Mouse (Mus musculus): Measurements from ENCODE around the gene AC134908.4. TPM values are rescaled to one million over a fixed set of nuclear protein-coding genes. Genes with fewer than 3 reads are reported as not detected.
A peak's percentile ranks its signal among the peaks of the same experiment; 100 is the strongest.
"Not testable (repeated sequence)": the region's sequence is repeated elsewhere in the genome, so short reads cannot be mapped to it uniquely, and the experiment has no call there.

Gene AC134908.4
- total RNA-seq, 2 experiments from 2014 or later, result not detected

- no peak for DNase-seq
These were observed 12.6 kb upstream of the AC134908.4 start for GRCm38 (mm10) chr17:25808028-25808427.

- not testable (repeated sequence) for DNase-seq
These were observed 12.0 kb upstream of the AC134908.4 start for GRCm38 (mm10) chr17:25807452-25807851.

DNA sequence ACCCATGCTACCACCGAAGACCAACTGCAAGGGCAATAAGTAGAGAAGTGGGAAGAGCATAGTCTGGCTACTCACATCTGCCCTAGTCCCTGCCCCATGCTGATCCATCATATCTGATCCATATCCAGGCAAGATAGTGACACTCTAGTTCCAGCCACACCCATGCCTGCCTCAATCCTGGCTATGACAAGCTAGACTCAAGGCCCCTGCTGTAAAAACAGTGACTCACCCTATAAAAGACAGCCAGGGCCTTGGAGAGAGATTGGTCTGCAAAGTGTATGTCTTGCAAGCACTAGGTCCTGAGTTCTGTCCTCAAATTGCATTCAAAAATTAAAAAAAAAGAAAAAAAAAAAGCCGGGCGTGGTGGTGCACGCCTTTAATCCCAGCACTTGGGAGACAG lies 11.0 kb upstream of the AC134908.4 start:
- no peak for DNase-seq

GRCm38 (mm10) chr17:25802825-25803517 lies 7.5 kb upstream of the AC134908.4 start:
- DNase-seq, result peak; percentile 55

- DNase-seq, result no peak
These were observed 5.6 kb upstream of the AC134908.4 start for GRCm38 (mm10) chr17:25801029-25801428.

GRCm38 (mm10) chr17:25796951-25797369 lies 1.5 kb upstream of the AC134908.4 start, which contains the start of gene Metrn:
Metrn (minus strand) TSS chr17:25797136.
- DNase-seq, result peak; percentile 89

DNA sequence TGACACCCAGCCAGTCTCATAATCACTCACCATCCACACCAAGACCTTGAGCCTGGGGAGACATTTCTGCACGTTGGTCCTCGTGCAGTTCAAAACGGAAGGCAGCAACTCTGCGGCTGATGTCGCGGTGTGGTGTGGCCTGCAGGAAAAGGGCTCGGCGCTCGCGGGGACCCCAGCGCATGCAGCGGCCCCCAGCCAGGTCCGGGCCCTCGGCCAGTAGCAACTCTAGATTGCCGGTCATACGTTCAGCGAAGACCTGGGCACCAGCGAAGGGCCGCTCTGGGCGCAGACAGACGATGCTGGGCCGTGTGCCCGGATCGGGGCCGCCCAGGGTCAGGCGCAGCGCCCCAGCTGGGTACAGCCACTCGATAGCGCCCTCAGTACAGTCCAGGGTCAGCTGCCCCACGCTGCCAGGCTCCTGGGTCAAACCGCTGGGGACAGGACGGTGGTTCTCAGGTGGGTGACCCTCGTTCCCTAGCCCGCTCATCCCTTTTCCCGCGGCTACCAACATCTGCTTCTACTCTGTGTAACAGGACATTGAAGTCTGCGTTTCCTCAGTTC lies 832 bp upstream of the AC134908.4 start:
- peak; percentile 76 for DNase-seq

GRCm38 (mm10) chr17:25794998-25795397 lies 461 bp downstream of the AC134908.4 start:
- no peak for DNase-seq

DNA sequence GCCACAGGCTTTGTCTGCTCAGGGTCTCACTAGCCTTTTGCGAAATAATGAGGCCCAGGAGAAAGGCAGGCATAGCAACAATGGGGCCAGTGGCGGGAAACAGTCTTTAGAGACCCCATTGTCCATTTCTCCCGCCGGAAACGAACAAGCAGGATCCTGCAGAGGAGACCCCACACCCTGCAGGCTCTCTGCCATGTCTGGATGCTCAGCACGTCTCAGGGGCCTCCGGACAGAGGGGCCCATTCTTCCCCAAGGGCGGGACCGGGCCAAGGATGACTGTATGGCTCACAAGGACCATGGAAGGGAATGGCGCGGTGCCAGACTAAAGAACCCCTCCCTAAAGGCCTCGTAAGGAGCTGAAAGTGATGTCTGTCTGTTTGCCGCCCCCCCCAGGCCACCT lies 1.3 kb downstream of the AC134908.4 start:
- no peak for DNase-seq

DNA sequence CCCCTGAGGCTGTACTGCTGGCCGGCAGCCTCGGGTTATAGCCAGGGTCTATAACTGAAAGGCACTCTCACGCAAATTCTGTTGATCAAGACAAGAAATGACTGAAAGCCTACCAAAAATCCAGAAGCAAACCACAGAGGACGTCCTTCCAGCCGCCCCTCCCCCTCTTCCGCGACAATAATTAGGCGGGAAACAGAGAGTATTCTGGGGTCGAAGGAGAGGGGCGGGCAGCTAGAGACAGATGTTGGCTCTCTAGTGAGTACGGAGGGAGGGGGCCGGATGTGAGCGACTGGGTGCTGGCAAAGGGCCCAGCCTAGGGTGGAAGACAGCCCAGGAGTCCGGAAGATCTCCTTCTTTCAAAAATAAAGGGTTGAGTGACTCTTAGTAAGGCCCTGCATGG lies 2.8 kb downstream of the AC134908.4 start, which contains the start of gene Fam173a:
Gene Fam173a (minus strand): TSS at position 287 of the 400 bp plus-strand sequence.
- peak; percentile 76 for DNase-seq

DNA sequence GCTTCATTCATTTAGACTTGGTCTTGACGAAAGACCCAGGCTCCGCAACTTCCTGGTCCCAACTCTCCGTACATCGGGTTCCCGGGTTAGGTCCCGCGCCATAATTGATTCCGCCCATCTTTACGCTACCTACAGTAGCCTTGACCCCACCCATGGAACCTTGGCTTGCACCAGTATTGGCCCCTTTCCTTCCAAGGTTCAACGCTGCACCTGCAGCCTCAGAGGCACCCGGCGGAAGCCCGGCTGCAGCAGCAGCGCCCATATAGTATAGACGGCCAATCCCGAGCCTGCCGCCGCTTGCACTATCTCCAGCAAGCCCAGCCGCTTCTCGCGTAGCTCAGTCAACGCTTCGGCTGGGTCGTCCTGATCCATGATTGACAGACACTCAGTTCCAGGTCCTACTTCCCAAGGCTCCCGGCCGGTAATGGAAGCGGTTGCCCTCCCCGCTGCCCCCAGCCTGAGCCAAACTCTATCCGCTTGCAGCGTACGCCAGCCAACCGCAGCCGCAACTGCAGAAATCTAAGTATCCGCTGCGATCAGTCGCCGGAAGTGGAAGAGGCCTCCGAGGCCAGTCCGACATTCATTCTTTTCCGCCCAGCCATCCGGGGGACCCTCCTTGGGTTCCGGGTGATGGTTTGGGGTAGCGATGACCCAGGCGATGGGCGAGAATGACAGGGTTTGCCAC lies 3.5 kb downstream of the AC134908.4 start:
- DNase-seq, result peak; percentile 77

GRCm38 (mm10) chr17:25791320-25791842 lies 4.1 kb downstream of the AC134908.4 start:
- no peak for DNase-seq

DNA sequence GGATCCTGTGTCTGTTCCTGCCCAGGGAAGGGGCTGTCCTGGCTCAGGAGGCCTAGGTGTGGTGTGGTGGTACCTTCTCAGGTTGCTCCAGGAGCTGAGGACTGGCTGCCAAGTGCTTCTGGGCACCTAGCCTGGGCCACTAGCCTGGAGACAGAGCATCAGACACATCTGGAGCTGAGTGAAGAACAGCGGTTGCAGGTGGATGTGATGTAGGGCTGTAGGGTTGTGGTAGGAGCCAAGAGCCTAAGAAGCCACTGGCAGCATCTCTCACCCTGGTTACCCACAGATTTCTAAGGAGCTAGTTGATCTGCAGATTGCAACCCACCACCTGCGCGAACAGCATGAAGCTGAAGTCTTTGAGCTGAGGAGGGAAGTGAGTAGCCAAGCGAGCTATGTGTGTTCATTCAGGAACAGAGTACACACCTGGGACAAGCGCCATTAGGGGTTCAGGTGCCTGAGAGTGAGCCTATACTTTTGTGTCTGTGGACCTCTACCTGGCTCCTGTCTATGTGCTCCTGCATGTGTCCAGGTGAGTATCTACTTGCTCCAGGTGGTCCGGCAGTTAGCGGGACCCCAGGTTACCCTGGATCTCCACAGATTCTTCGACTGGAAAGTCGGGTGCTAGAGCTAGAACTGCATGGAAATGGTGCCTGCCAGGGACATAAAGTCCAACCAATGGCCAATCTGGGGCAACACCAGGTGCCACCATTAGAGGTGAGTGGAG lies 8.5 kb downstream of the AC134908.4 start:
- DNase-seq, result no peak

GRCm38 (mm10) chr17:25786280-25786679 lies 9.2 kb downstream of the AC134908.4 start, which contains the start of gene Ccdc78:
Ccdc78 (plus strand) TSS chr17:25786580.
- DNase-seq, result no peak

DNA sequence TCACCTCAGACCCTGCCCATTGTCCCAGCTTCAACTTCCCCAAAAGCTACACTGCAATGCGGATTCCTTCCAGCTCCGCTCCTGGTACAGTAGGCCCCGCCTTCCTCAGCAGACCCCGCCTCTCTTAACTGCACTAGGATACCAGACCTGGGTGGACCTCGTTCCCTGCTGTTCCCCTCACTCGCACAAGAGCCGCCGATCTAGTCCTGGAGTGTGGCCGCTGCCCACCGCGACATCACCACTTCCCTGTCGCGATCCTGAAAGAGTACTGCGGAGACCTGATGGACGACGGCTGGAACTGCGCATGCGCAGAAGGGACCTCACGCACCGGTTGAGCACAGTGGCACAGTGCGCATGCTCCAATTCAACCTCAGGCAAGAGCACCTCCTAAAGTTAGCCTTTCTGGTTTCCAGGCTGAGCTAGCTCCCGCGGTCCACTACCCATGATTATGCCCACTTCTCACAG lies 10.1 kb downstream of the AC134908.4 start, which contains the start of gene Haghl:
Gene Haghl (minus strand): TSS at position 393 of the 465 bp plus-strand sequence.
- peak; percentile 90 for DNase-seq

- DNase-seq, result no peak
These were observed 11.4 kb downstream of the AC134908.4 start for GRCm38 (mm10) chr17:25783861-25784574.

DNA sequence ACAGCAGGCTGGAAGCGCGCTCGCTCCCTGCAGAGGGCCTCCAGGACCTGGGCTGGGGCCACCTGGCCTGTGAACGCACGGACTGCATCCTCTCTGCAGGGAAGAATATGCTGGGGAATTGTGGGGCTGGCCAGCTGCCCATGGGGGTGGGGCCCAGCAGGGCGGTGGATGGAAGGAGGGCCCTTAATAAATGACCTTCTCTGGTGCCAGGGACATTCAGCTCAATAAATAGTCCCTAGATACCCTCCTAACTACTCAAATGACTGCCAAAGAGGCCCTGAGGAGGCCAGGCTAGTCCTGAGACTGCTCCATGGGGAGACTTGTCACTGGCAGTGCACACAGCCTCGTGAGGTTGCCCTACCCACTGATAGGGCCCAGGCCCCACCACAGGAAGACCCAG lies 12.4 kb downstream of the AC134908.4 start:
- peak; percentile 36 for DNase-seq

DNA sequence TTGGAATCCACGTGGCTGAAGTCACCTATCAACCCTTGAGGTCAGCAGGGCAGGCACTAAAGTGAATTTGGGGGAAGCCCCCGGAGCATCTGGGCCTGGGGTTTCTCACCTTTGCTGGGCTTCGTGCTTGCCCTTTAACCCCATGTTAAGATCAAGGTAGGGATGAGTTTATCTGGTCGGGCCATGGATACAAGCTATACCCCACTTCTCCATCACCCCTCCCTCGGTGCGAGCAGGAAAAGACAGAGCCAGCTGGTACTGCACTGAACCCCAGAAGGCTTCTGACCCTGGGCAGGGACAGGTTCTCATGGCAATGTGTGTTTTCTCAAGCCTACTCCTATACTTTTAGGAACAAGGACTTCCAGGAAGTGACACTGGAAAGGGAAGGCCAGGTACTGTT lies 14.1 kb downstream of the AC134908.4 start:
- DNase-seq, result no peak

GRCm38 (mm10) chr17:25777948-25778347 lies 17.5 kb downstream of the AC134908.4 start:
- DNase-seq, result no peak

- no peak for DNase-seq
These were observed 20.0 kb downstream of the AC134908.4 start for GRCm38 (mm10) chr17:25775318-25776062.
